Mouse (Mus musculus) kidney, embryonic 16.5 days (tissue): ENCODE measurements around the gene Slc43a2. TPM values are rescaled to one million over a fixed set of nuclear protein-coding genes. Genes with fewer than 3 reads are reported as not detected.

Experiments
- ATAC-seq: fragments of 200-750 bp; cut with Nextera tagmentation; 2 replicates; pipeline ENCODE4 v1.8.0; 2017; ENCODE audit warnings: moderate TSS enrichment; ENCODE audit not compliant: low FRiP score, low TSS enrichment
- H3K27ac ChIP-seq: fragments of 300-500 bp; sonication (generic); 2 replicates; pipeline ENCODE4 v1.5.1; 2014; ENCODE audit warnings: low read length
- H3K27me3 ChIP-seq: fragments of 300-500 bp; sonication (generic); 2 replicates; pipeline ENCODE4 v1.6.1; 2014; ENCODE audit warnings: low read length, control low read depth, mixed read lengths; ENCODE audit not compliant: insufficient read depth
- H3K36me3 ChIP-seq: fragments of 300-500 bp; sonication (generic); 2 replicates; pipeline ENCODE4 v1.6.1; 2014; ENCODE audit warnings: low read length, control low read depth, mixed read lengths; ENCODE audit not compliant: insufficient read depth
- H3K4me1 ChIP-seq: fragments of 300-500 bp; sonication (generic); 2 replicates; pipeline ENCODE4 v1.6.1; 2014; ENCODE audit warnings: low read length, control low read depth, mixed read lengths; ENCODE audit not compliant: insufficient read depth
- H3K4me2 ChIP-seq: fragments of 300-500 bp; sonication (generic); replicated peaks from 2 replicates; pipeline ENCODE4 v1.6.1; 2014; ENCODE audit warnings: low read depth, low read length
- H3K4me3 ChIP-seq: fragments of 300-500 bp; sonication (generic); 2 replicates; pipeline ENCODE4 v1.5.1; 2014; ENCODE audit warnings: mild to moderate bottlenecking, low read length
- H3K9ac ChIP-seq: fragments of 300-500 bp; sonication (generic); replicated peaks from 2 replicates; pipeline ENCODE4 v1.6.1; 2014; ENCODE audit warnings: low read length
- H3K9me3 ChIP-seq: fragments of 300-500 bp; sonication (generic); 2 replicates; pipeline ENCODE4 v1.6.1; 2016; ENCODE audit warnings: low read length, control low read depth
- WGBS: fragments of 180-500 bp; shearing (Covaris S2); extraction: QIAGEN DNeasy Blood & Tissue Kit; methylation state at CpG from one replicate; pipeline ENCODE4 v1.1.7; 2014; 5-methylcytosine and 5-hydroxymethylcytosine counted together
- polyA plus RNA-seq: library from polyadenylated mRNA; unstranded; fragments of >200 nt; fragmentation: Nextera tagmentation; extraction: Ambion mirVana; gene quantifications from 2 replicates; pipeline ENCODE4 v1.2.1, GENCODE M21; 2015

Slc43a2 gene
- polyA plus RNA-seq, 1 experiment from 2014 or later: 9.7 TPM

GRCm38 (mm10) chr11:75526943-75527342 is 4.6 kb upstream of the Slc43a2 start:
- H3K9ac ChIP-seq: no peak overlapping the region
- 78% methylated on average over 6 of the region's 6 CpGs for WGBS

DNA sequence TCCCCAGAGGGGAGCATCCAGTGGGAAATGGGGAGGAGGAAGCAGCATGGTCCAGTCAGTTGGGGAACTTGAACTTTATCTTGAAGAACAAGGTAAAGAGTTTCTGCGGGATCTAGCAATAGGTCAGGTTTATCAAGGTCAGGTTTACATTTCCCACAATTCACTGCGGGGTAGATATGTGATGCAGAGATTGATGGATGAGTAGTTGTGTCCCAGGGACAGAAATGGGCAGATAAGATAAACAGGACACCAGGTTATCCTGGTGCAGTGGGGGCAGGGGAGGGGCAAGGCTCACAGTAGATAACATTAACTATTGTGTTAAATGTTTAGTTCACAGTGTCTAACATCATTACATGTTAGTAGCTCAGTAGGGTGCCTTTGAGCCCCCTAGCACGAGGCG is 1.7 kb upstream of the Slc43a2 start:
- 62% methylated on average over 4 of the region's 4 CpGs for WGBS
- Histone ChIP-seq H3K27me3 (no peaks in the 10 kb centered on the region), H3K4me3 (no peak overlapping the region), H3K9me3 (no peaks in the 10 kb centered on the region), H3K9ac (no peak overlapping the region), H3K4me1 (peaks cover 20% of the 10 kb centered on the region), H3K27ac (no peak overlapping the region), H3K36me3 (no peaks in the 10 kb centered on the region), H3K4me2 (no peak overlapping the region)
- ATAC-seq: no peak

More at GRCm38 (mm10) chr11:75526943-75527342, 4.6 kb upstream of the Slc43a2 start:
- Histone ChIP-seq H3K4me3 (no peak overlapping the region), H3K27me3 (no peaks in the 10 kb centered on the region), H3K4me2 (no peak overlapping the region), H3K27ac (no peak overlapping the region), H3K36me3 (no peaks in the 10 kb centered on the region), H3K4me1 (0 out of 2 replicates have a peak, but pooled peaks cover 3% of the 10 kb centered on the region), H3K9me3 (no peaks in the 10 kb centered on the region)
- ATAC-seq: no peak

DNA sequence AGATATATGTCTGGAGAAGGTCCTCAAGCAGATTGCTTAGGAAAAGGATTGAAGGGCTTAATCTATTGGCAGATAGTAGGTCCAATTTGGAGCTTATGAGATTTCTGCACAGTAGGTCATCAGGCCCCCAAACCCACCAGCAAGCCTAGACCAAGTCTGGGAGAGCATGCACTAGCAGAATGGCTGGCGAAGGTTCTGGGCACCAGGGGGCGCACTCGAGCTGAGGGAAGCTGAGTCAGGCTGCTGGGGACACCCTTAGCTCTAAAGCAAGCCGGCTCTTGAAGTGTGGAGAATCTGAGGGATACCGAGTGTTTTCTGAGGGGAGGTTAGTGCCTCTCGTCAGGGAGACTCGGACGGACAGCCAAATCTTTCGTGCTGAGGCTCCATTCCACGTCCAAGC is 1.2 kb upstream of the Slc43a2 start:
- no peaks in the 10 kb centered on the region for H3K9me3 ChIP-seq
- ATAC-seq: peak; percentile 69; the same call in 1 of the 2 replicates
- H3K4me3 ChIP-seq: peak overlapping the region; percentile 78
- H3K4me2 ChIP-seq: peak overlapping the region; percentile 100
- H3K9ac ChIP-seq: peak overlapping the region; percentile 80
- no peaks in the 10 kb centered on the region for H3K36me3 ChIP-seq
- H3K27ac ChIP-seq: no peak overlapping the region
- 0% methylated on average over 10 of the region's 10 CpGs for WGBS
- no peaks in the 10 kb centered on the region for H3K27me3 ChIP-seq
- H3K4me1 ChIP-seq: peaks cover 25% of the 10 kb centered on the region

DNA sequence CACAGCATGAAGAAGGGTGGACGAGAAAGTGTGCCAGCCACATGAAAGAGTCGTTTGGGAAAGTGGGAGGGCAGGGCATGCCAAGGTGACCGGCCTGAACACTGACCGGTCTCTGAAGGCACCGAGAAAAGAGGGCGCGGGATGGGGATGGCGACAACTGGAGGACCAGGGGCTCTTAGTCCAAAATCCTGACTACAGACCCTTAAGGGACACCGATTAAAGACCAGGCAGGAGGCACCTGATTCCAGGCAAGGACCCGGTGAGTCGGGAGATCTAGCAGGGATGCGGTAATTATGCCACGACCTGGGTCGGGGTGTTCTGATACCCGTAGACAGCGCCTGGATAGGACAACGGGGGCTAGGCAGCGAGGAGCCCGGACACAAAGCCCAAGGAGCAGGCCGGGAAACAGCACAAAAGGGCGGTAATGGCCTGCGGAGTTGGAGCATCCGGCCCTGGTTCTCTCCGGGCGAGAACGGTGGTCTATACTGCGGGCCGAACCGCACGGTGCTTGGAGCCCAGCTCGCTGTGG is 585 bp upstream of the Slc43a2 start:
- Histone ChIP-seq H3K4me1 (peaks cover 28% of the 10 kb centered on the region), H3K27me3 (no peaks in the 10 kb centered on the region), H3K9ac (peak overlapping the region; percentile 80), H3K4me2 (peak overlapping the region; percentile 100), H3K4me3 (peak overlapping the region; percentile 78), H3K27ac (peak overlapping the region; percentile 88), H3K9me3 (no peaks in the 10 kb centered on the region), H3K36me3 (no peaks in the 10 kb centered on the region)
- ATAC-seq: peak; percentile 7
- WGBS: 0% methylated on average over 31 of the region's 31 CpGs

- Histone ChIP-seq H3K36me3 (no peaks in the 10 kb centered on the region), H3K9ac (peak overlapping the region; percentile 80), H3K4me2 (peak overlapping the region; percentile 100), H3K4me1 (peaks cover 32% of the 10 kb centered on the region), H3K9me3 (no peaks in the 10 kb centered on the region), H3K4me3 (peak overlapping the region; percentile 78), H3K27me3 (no peaks in the 10 kb centered on the region), H3K27ac (0 out of 2 replicates have a peak overlapping the region, but pooled peaks have one; percentile 24)
- ATAC-seq: 0 out of 2 replicates have a peak, but pooled peaks have one; percentile 2
- 15% methylated on average over 37 of the region's 38 CpGs for WGBS
These were observed 1.1 kb downstream of the Slc43a2 start for GRCm38 (mm10) chr11:75532340-75533277.

DNA sequence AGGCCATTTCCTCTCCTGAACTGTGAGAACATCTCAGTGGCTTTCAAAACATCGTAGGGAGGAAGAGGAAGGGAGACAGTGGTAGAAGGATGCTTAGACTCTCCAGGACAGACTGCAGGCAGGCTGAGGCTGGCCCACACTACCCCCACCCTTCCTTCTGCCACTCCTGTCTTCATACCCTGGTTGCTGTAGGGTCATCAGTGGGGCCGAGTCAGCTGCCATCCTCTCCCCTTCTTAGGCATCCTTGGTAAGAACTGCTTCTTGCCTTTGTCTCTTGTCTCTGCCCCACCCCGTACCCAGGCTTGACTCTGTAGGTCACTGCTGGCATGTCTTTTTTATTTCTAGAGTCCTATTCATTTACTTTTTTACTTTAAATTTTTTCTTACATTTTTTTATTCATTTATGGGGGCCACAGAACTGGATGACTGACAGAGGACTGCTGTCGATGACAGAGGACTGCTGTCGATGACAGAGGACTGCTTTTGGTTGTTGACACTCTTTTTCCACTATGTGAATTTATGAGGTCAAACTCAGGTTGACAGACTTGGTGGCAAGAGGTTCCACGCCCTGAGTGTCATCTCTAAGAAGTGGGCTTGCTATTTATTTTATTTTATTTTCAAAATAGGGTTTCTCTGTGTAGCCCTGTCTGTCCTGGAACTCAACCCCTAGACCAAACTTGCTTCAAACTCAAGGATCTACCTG is 2.0 kb downstream of the Slc43a2 start:
- Histone ChIP-seq H3K36me3 (no peaks in the 10 kb centered on the region), H3K9ac (peak overlapping the region; percentile 80; the same call in 1 of the 2 replicates), H3K27ac (no peak overlapping the region), H3K27me3 (no peaks in the 10 kb centered on the region), H3K4me1 (peaks cover 40% of the 10 kb centered on the region), H3K9me3 (no peaks in the 10 kb centered on the region), H3K4me2 (peak overlapping the region; percentile 100), H3K4me3 (peak overlapping the region; percentile 78; the same call in 1 of the 2 replicates)
- ATAC-seq: no peak
- 69% methylated on average over 6 of the region's 6 CpGs for WGBS

DNA sequence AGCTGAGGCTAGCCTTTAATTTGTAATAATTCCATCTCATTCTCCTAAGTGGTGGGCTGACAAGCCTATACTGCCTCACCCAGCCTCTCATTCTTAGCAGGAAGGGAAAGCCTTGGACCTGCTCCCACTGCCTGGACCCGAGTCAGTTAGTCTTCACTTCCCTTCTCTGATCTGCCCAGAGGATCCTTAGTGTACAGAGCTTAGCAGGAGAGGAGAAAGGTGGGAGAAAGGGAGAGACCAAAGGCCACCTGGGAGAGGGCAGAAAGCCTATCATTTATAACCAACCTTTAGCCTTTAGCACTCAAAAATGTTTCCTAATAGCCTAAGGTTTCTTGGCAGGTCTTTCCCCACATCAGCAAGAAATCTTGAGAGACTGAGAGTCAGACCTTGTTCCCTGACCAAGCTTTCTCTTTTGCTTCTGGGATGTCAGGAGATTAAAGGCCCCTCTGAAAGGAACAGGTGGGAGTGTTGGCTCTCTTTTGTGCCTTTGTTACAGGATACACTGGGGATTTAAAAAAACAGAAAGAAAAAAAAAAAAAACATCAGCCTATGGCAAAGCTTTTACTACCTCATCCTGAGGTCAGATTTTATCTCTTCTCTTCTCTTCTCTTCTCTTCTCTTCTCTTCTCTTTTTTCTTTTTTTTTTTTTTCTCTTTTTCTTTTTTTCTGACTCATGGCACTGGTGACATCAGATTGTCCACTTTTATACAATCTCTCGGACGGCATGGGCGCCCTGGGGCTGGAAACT is 3.0 kb downstream of the Slc43a2 start:
- Histone ChIP-seq H3K4me3 (peak overlapping the region; percentile 5; the same call in 1 of the 2 replicates), H3K9me3 (no peaks in the 10 kb centered on the region), H3K9ac (peak overlapping the region; percentile 44; the same call in 1 of the 2 replicates), H3K4me2 (peak overlapping the region; percentile 32), H3K27ac (peak overlapping the region; percentile 41; the same call in 1 of the 2 replicates), H3K27me3 (no peaks in the 10 kb centered on the region), H3K36me3 (no peaks in the 10 kb centered on the region), H3K4me1 (peaks cover 44% of the 10 kb centered on the region)
- WGBS: 34% methylated on average over 4 of the region's 4 CpGs
- no peak for ATAC-seq

DNA sequence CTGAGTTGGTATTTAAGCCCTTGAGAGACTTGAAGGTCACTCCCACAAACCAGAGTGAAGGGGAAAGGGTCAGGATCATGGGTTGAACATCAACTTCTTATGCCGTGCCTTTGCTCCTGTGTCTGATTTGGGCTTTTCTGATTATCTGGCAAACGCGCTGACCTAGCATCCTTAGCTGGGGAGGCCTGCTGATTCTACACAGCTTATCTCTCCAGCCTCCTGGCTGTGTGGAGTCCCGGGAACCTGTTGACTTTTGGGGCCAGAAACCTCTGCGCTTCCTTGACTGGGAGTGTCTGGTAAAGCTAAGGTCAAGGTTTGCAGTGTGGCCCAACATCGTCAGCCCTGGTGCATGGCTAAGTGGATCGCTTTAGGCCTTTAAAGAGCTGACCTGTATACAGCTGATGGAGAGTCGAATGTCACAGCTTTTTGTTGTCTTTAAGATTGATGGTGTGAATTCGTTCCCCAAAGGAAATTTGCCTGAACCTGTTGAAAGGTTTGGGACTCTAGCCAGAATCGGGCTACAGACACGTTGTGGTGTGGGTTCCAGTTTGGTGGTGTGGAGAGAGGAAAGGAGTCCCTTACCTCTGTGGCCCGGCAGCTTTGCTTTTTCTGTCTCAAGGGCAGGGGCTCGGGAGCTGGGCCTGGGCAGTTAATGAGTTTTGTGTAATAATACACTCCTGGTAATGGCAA is 3.8 kb downstream of the Slc43a2 start:
- Histone ChIP-seq H3K4me1 (peaks cover 44% of the 10 kb centered on the region), H3K4me2 (peak overlapping the region; percentile 26; the same call in 1 of the 2 replicates)

More for the DNA sequence above, 3.8 kb downstream of the Slc43a2 start:
- no peak overlapping the region for H3K4me3 ChIP-seq
- H3K36me3 ChIP-seq: no peaks in the 10 kb centered on the region
- H3K9me3 ChIP-seq: no peaks in the 10 kb centered on the region
- H3K27ac ChIP-seq: peak overlapping the region; percentile 41; the same call in 1 of the 2 replicates
- no peaks in the 10 kb centered on the region for H3K27me3 ChIP-seq
- no peak for ATAC-seq
- peak overlapping the region; percentile 44; the same call in 1 of the 2 replicates for H3K9ac ChIP-seq
- WGBS: 20% methylated on average over 13 of the region's 13 CpGs
